Mouse (Mus musculus): ENCODE measurements around the gene B3gnt3.
"Not testable (repeated sequence)": the region's sequence is repeated elsewhere in the genome, so short reads cannot be mapped to it uniquely, and the experiment has no call there.

The B3gnt3 gene

DNA sequence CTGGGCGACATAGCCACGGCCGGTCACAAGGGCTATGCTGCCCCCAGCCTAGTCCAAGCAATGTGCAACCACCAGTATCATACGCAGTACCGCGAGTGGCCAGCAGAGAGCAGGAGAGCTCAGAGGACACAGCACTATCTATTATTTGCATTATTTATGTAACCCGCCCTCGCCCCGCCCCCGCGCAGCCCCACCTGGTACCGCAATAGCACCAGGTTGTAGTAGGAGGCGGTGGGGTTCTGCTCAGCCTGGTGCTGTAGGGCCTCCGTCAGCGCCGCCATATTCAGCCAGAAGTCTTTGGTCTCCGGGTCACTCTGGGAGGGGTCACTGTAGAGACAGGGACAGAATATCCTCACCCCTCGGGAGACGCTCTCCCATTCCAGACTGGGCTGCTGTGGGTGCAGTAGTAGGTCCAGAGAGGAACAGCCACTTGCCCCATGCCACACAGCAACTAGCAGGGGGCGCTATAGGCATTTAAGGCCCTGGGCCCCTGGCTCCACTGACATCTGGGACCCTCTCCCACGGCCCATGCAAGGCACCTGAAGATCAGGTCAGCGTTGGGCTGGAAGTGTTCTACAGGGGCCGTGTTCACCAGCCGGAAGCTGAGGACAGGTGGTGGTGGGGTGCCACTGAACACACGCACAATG lies 8.3 kb upstream of the B3gnt3 start:
- peak; percentile 78 for DNase-seq (ENCODE audit: low spot score)

DNA sequence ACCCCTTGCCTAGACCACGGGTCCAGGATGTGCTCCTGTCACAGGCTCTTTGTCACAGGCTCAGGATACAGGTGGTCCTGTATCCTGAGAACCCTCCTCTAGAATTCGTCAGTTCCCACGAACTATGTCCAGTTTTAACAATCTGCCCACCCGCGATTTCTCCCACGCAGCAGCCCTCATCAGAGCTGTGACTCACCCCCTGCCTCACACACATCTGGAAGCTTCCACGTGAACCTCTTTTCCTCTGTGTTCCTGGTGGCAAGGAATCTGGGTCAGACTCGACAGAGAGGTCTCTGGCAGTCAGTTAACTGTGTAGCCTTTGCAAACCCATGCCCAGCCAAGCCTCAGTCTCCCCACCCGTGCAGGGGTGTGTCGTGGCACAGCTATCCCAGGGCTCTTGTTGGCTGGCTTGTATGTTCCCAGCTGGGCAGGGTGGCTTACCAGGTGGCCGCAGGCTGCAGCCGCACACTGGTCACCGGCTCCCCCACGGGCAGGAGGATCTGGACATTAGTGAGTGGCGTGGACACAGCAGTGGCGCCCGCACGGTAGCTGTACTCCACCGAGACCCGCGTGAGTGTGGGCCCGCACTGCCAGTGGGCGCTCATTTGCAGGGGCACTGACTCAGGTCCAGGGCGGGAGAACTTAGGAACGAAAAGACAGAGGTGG lies 7.7 kb upstream of the B3gnt3 start:
- DNase-seq (ENCODE audit: low spot score) = no peak

DNA sequence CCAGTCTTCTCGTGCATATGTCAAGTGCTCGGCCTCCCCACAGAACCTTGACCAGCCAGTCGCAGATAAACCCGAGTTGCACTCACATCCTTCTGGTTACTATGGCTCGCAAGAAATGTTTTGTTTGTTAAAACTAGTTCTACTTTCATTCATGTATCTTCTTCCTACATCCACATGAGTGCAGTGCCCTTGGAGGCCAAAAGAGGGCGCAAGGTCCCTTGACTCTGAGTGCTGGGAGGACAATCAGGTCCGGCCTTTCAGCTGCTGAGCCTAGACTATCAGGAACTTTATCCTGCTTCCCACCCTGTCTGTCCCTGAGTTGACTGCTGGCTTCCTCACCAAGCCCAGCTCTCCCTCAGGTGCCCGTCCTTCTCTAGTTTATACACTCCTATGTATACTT lies 6.3 kb upstream of the B3gnt3 start:
- peak; percentile 38 for DNase-seq (ENCODE audit: low spot score)

DNA sequence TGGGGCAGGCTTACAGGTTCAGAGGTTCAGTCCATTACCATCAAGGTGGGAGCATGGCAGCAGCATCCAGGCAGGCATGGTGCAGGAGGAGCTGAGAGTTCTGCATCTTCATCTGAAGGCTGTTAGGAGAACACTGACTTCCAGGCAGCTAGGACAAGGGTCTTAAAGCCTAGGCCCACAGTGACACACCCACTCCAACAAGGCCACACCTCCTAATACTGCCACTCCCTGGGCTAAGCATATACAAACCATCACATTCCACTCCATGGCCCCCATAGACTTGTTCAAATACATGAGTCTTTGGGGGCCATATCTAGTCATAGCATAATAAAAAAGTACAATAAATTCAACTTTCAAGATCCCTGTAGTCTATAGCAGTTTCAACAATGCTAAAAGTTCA lies 1.8 kb upstream of the B3gnt3 start:
- DNase-seq (ENCODE audit: low spot score) = not testable (repeated sequence)

DNA sequence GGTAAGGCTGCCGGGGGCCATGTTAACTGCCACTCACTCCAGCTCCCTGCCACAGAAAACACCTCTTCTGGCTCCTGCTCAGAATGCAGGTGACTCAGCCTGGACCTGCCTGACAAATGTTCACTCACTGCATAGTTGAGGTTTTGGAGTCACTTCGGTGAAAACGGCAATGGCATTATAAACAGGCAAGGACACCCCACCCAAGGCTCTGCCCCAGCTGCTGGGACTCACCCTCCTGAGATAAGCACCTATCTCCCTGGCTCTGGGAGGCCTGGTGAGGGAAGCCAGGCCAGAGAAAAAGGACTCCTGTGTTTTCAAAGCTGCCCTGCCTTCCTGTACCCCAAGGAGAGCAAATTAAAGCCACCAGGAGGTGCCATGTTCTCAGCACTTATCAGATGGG lies 1.3 kb upstream of the B3gnt3 start:
- no peak for DNase-seq (ENCODE audit: low spot score)

DNA sequence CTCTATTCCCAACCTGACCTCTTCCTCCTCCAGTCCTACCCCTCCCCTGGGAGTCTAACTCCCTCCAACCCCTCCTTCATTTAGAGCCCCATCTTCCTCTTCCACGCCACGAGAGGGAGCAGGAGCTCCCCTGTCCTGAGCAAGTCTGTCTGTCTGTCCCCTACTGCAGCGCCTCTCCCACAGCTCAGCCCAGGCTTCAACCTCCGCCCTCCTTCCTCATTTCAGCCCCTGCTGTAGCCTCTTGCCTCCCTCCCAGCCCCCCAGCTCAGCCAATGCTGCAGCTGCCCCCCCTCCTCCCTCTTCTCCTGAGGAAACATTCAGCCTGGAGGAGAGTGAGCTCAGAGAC lies 471 bp upstream of the B3gnt3 start:
- no peak for DNase-seq (ENCODE audit: low spot score)

DNA sequence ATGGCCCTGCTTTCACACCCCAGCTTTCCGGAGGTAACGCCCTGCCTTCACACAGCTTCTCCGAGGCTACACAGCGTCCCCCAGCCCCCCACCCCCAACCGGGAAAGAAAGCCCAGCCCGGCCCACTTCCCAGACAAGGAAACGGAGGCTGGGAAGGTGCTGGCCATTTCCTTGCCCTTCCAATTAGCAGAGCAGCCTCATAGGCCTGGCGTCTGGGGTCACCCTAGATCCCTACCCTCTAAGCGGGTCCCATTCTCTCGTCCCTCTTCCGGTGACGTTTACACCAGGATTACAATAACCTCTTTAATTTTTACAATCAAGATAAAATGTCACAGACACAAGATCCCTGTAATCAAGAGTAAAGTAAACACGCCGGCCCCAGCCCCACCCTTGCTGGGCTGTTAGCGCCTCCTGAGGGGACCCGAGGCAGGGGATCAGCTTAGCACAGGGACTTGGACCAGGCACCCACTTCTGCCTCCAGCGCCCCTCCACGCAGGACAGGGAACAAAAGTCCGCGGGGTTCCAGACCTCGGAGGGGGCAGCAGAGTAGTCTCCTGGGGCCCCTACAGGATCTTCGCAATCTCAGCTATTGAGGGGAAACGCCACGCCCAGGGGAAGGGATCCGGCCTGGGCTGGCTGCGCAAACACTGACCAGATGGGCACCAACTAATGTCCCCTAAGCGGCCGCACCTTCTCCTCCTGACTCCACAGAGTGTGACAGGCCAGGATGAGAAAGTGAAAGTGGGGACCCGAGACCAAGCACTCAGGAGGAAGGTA lies 908 bp downstream of the B3gnt3 start:
- DNase-seq (ENCODE audit: low spot score) = no peak

DNA sequence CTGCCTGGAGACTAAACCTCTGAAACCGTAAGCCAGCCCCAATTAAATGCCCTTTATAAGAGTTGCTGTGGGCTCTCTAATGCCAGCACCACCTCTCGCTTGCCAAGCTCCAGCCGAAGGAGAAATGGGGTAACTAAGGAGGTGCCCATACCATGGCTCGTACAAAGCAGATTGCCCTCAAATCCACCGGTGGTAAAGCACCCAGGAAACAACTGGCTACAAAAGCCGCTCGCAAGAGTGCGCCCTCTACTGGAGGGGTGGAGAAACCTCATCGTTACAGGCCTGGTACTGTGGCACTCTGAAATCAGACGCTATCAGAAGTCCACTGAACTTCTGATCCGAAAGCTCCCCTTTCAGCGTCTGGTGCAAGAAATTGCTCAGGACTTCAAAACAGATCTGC lies 6.1 kb downstream of the B3gnt3 start:
- DNase-seq (ENCODE audit: low spot score) = not testable (repeated sequence)

DNA sequence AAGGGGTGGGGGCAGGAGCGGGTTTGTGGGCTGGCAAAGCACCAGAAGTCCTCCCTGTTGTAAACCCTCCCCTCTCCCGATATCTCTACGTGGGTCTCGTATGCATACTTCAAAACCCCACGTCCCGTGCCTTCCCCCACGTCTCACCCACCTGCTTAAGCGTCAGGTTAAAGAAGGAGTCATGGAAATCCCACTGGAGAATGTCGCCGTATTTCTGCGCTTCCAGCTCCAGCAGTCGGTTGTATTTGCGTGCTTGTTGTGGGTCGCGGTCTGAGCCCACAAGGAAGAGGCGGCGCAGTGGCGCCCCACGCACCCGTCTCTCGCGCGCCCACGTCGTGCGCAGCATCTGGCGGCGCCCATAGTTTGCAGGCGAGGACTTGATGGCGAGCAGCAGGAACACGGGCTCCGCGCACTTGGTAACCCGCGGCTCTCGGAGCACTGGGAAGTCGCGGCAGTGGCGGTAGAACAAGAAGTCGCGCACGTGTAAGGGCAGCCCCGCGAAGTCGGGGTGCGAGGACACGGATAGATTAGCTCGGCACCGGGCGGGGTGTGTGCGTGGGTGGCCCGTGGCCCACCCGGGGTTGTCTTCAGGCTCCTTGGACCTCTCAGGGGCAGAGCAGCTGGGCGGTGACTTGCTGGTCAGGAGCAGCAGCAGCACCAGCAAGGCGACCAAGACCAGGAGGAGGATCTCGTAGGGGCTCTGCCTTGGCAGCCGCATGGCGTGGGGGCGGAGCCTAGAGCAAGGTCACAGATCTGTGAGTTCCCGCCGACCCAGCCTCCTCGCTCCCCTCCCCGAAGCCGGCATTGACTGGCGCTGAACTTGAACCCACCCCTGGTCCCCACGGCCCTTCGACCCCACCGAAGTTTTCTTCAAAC lies 8.2 kb downstream of the B3gnt3 start:
- no peak for DNase-seq (ENCODE audit: low spot score)

DNA sequence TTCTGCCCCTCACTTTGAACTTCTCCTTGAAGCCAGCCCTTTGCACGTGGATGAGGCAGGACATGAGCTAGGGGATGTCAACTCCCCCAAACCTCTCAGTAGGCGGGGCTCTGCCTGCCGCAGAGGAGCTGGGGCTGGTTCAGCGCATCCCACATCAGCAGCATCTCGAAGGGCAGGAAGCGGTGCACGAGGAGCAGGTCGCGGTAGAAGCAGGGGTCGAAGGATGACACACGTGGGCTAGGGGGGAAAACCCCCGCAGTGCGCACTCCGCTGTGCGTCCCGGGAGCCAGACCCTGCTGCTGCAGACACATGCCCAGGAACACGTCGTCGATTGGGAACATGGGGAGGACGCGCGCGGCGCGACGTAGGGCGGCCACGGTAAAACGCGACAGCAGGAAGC lies 9.1 kb downstream of the B3gnt3 start:
- DNase-seq (ENCODE audit: low spot score) = no peak

DNA sequence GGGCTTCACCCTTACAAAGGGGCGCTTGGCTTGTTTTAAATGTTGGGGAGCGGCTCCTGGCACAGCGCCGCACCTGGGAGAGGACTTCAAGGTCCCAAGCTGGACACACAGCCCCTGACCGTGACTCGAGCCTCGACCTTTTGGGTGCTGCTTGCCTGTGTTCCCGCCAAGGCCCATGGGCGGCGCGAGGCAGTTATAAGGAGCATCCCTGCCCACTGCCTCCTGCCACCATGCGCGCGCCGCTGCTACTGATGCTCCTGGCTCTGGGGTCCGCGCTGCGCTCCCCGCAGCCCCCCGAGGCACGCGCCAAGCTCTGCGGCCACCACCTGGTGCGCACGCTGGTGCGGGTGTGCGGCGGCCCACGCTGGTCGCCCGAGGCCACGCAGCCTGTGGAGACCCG lies 12.6 kb downstream of the B3gnt3 start, which contains the start of gene Insl3:
Gene Insl3 (plus strand): TSS at position 187 of the 400 bp plus-strand sequence.
- DNase-seq (ENCODE audit: low spot score) = peak; percentile 45

DNA sequence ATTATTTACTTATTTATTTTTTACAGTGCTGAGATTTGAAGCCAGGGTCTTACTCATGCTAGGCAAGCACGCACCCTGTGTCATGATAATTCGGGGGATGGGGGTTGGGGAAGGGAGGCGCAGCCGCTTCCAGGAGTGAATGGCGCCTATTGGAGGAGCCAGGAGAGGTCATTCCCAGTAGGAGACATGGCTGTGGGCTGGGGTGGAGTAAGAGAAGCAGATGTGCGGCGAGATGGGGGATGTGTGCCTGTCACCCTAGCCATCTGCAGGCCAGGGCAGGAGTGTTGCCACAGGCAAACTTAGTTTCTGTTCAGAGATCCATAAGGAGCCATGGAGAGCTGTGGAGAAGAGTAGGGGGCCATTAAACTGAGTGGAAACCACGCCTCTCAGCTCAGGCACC lies 14.0 kb downstream of the B3gnt3 start:
- no peak for DNase-seq (ENCODE audit: low spot score)

DNA sequence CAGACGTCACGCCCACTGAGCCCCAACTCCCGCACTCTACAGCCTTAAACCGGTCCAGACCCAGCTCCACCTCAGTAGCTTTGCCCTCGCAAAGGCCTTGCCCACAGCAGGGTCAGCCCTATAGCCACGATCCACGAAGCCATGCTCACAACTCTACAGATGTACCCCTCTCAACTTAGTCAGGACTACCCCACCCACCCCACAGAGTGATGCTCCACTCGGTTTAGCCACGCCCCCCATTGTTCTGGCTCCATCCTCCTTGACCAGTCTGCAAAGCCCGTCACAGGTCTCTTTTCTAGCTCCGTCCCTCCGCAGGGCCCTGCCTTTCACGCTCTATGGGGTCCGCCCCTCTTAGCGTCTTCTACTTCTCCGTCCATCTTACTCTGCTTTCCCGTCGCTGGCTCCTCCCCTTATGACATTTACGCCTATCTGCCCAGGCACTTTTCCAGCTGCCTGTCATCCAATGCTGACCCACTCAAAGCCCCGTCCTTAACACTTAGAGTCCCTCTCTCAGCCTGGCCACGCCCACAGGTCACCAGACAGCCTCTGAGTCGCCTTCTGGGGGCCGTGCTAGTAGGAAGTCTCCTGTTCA lies 15.3 kb downstream of the B3gnt3 start:
- no peak for DNase-seq (ENCODE audit: low spot score)

DNA sequence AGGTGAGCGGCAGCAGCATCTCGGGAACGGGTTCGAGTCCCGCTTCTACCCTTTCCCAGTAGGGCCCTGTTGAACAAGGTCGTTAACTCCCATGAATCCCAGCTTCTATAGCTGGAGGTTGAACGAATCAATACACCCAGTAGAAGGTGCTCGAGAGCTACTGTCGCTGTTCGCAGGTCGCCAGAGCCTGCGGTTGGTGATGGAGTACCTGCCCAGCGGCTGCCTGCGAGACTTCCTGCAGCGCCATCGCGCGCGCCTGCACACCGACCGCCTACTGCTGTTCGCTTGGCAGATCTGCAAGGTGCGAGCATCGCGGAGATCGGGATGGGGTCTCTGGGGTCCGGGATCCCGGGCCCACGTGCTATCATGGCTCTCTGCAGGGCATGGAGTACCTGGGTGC lies 16.0 kb downstream of the B3gnt3 start:
- no peak for DNase-seq (ENCODE audit: low spot score)

DNA sequence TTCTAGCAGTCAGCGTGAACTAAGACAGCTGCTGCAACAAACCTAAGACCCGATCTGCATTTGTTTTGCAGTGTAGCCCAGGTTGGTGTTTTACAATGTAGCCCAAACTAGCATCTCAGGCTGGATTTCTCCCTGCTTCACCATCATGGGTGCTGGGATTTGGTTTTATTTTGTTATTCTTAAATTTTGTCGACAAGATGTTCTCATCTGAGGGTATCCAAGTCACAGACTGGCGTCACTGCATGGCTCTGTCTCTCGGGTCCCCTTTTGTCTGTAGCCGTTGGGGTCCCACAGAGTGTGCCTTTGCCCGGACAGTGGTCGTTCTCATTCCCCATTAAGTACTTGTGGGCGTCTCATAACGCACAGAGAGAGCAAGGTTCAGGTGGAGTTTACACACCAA lies 16.9 kb downstream of the B3gnt3 start:
- no peak for DNase-seq (ENCODE audit: low spot score)

DNA sequence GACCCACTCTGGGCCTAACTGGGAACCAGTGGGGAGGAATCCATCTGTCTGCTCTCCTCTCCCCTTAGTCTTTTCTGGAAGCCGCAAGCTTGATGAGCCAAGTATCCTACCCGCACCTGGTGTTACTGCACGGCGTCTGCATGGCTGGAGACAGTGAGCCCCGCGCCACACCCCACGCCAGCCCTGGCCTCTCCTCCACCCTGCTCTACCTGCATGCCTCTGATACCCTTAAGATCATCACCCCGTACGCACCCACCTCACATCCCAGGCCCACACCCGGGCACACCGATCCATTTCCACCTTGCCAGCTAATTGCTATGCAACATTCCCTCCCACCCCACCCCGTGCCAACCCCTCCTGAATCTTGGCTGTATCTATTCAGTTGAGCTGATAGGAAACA lies 18.8 kb downstream of the B3gnt3 start:
- no peak for DNase-seq (ENCODE audit: low spot score)

DNA sequence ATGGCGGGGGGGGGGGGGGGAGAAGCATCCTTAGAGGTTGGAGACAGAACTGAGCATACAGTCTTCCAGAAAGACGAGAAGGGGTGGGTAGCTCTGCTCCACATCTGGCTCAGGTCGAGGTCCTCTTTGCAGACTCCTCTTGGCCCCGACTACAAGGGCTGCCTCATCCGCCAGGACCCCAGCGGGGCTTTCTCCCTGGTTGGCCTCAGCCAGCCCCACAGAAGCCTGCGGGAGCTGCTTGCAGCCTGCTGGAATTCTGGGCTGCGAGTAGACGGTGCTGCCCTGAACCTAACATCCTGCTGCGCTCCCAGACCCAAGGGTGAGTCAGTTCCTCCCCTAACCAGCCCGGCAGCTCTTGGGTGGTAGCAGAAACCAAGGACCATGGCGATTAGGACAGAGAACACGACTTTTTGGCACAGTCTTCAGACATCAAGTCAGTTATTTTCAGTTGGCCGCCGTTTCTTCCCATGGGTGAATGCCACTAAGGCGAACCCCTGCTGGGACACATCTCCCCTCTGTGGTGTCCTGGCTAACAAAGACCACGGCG lies 20.1 kb downstream of the B3gnt3 start:
- DNase-seq (ENCODE audit: low spot score) = no peak

DNA sequence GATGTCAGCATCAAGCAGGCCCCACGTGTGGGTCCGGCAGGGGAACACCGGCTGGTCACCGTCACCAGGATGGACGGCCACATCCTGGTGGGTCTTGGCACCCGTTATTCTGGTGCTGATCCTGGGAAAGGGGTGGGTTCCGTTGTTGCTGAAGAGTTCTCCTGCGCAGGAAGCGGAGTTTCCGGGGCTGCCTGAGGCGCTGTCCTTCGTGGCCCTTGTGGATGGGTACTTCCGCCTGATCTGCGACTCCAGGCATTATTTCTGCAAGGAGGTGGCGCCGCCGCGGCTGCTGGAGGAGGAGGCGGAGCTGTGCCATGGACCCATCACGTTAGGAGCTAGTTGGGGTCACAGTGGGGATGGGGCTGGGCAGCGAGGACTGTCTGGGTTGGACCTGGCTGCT lies 21.1 kb downstream of the B3gnt3 start:
- no peak for DNase-seq (ENCODE audit: low spot score)

DNA sequence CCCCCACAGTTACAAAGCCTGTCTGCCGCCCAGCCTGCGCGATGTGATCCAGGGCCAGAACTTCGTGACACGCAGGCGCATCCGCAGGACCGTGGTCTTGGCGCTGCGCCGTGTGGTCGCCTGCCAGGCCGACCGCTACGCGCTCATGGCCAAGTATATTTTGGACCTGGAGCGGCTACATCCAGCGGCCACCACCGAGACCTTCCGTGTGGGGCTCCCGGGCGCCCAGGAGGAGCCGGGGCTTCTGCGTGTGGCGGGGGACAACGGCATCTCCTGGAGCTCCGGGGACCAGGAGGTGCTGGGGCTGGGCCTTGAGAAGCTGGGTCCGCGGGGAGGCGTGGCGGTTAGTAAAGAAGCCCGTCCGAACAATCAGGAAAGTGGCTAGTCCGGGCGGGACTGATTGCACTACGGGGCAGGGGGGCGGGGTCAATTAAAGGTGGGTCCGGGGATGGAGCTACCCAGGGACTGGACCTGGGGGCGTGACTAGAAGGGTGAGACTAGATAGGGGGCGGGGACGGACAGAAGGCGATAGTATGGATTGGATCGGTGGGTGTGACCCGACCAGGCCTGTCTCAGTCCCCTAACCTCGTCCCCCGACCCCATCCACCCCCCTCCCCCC lies 21.9 kb downstream of the B3gnt3 start:
- DNase-seq (ENCODE audit: low spot score) = no peak

DNA sequence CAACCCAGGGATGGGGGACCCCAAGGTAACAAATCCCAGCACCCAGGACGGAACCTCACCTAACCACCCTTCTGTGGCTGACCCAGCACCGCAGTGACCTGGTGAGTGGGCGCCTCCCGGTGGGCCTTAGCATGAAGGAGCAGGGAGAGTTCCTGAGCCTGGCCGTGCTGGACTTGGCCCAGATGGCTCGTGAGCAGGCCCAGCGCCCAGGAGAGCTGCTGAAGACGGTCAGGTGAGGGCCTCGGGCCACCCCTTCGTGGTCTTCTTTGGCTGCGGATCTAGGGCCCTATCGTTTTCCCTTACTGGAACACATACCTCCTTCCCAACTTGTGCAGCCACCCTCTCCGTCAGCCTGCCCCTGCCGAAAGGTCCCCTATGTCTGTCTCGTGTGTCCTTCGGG lies 22.5 kb downstream of the B3gnt3 start:
- DNase-seq (ENCODE audit: low spot score) = no peak

DNA sequence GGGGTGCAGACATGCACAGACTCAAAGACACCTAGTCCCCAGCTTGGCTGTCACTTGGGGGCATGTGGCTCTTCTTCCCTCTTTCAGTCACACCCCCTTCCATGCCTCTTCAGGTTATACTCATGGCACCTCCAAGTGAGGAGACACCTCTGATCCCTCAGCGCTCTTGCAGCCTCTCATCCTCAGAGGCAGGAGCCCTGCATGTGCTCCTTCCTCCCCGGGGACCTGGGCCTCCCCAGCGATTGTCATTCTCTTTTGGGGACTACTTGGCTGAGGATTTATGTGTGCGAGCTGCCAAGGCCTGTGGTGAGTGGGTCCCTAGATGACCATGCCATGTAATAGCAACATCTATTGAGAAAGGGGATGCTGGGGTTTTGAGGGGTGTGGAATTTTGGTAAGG lies 23.4 kb downstream of the B3gnt3 start:
- DNase-seq (ENCODE audit: low spot score) = no peak
